Mouse (Mus musculus) frontal cortex, postnatal 14 days (tissue): ENCODE measurements around the gene Ccnt2.

Experiments used
- DNase-seq, 2 experiments: peaks; one replicate each; pipeline ENCODE4 v3.0.0; 2022; ENCODE audit warnings: low spot score in 2 of 2

Ccnt2 gene

DNA sequence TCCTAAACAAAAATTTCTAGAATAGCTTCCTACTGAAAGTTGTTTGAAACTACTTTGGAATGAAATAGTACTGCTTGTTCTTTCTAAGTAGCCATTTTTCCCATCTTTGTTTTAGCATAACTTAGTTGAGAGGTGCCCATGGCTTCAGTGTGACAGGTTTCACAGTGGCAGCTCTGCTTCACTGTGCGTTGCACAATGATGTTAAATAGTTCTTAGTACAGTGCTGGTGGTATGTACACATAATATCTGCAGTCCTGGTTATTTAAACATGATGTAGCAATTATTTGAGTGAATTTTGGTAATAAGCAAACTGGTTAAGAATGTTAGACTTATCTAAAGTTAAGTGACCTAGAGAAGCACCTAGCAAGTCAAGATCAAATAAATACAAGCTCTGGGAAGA, 19.5 kb downstream of the Ccnt2 start:
- DNase-seq, result no peak

DNA sequence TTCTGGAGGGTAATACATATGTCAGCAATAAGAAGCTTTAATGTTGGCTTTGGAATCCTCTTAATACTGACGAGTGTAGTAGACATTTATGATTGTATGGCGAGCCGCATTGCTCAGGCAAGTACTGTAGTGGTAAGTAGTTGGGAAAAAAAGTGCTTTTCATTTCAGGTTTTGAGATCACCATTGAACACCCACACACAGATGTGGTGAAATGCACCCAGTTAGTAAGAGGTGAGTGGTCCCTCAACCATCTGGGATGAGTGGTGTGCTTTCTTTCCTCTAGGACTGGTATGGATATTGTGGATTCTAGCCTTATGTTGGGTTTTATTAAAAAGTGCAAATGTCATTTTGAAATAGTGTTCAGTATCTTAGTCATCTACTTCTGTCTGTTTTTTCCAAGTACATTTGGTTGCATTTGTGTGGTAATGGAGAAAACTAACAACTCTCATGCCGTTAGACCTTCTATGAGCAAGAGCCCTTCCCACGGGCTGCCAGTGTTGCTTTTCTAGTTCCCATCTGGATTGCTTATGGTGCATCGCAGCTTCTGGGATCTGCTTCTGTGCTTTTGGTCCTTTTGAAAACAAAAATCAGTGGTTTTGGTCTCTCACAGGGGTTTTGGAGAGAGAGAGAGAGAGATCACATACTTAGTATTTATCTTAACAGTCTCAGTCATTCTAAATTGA, 21.3 kb downstream of the Ccnt2 start:
- no peak for DNase-seq

DNA sequence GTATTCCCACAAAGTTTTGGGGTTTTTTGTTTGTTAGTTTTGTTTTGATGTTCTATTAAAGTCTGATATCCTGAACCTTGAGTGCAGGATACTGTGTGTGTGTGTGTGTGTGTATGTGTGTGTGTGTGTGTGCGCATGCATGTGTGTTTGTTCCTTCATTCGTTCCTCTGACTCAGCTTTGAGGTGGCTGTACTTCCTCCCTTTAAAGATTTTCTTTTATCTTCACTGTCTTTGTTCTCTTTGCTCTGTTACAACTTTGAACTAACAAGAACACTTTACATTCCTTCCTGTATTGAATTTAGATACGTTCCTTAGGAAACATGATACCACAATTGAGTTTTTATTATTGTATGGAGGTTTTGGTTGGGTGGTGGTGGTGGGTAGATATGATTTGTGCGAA, 22.4 kb downstream of the Ccnt2 start:
- DNase-seq, result no peak

GRCm38 (mm10) chr1:127796752-127797151, 22.8 kb downstream of the Ccnt2 start:
- DNase-seq, result no peak

- DNase-seq, result no peak
Measured at GRCm38 (mm10) chr1:127802916-127803315, 29.0 kb downstream of the Ccnt2 start.

GRCm38 (mm10) chr1:127808671-127809070, 34.7 kb downstream of the Ccnt2 start:
- DNase-seq, result no peak

- no peak for DNase-seq
Measured at GRCm38 (mm10) chr1:127812929-127813328, 39.0 kb downstream of the Ccnt2 start.

GRCm38 (mm10) chr1:127816381-127816780, 42.4 kb downstream of the Ccnt2 start:
- no peak for DNase-seq

- DNase-seq, result no peak
Measured at GRCm38 (mm10) chr1:127827325-127827724, 53.4 kb downstream of the Ccnt2 start.

GRCm38 (mm10) chr1:127830215-127830921, 56.4 kb downstream of the Ccnt2 start:
- DNase-seq, result no peak

- DNase-seq, result no peak
Measured at GRCm38 (mm10) chr1:127833714-127834113, 59.8 kb downstream of the Ccnt2 start.

DNA sequence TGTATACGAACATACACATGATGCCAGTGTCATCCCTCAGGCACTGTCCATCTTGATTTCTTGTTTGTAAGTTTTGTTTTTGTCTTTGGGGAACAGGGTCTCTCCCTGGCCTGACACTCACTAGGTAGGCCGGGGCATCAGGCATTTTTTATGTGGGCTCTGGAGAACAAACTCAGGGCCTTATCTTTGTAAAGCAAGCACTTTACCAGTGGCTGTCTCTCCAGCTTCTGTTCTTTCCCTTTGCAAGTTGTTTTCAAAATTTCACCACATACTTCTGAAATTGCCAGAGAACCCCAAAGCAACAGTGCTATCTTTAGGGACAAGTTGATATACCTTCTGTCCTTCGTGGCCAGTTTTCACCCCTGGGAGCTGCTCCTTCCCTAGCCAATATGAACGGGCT, 60.2 kb downstream of the Ccnt2 start:
- DNase-seq, result no peak

DNA sequence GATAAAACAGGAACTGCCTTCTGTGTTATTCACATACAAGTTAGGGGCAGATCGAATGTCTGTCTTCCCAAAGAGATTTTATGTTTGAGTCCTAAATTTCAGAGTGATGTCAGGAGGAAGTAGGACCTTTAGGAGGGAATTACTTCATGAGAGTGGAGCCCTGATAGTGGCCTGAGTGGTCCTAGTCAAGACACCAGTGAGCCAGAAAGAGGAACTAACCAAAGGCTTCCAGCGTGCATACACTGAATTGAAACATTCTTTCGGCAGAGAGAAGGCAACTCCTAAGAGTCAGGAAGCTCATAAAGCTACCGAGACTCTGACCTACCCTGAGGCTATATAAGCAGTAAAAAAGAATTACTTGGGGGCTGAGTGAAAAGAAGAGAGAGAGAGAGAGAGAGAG, 62.7 kb downstream of the Ccnt2 start:
- DNase-seq, result no peak

GRCm38 (mm10) chr1:127838602-127839001, 64.6 kb downstream of the Ccnt2 start:
- no peak for DNase-seq

- no peak for DNase-seq
Measured at GRCm38 (mm10) chr1:127845472-127845871, 71.5 kb downstream of the Ccnt2 start.

DNA sequence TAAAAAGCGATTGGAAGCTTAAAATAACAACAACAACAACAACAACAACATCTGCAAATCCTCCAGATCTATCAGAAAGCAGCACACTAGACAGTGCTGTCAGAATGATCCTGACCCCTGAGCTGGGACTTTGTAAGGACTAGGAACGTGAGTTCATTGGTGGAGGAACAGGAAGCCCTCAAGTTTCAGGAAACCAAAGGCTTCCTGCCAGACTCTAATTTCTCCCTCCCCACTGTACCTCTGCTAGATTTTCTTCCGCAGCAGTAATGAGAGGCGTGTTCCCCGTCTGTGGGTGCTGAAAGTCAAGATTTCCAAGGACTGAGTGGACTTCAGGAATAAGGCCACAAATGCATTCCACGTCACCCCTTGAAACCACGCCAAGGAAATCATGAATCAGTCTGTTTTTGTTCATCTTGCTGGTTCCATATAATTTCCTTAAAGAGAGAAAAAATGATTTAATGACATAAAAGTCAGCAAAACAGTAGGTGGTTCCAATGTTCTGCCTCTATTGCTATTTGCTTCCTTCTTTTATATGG, 76.2 kb downstream of the Ccnt2 start:
- no peak for DNase-seq

DNA sequence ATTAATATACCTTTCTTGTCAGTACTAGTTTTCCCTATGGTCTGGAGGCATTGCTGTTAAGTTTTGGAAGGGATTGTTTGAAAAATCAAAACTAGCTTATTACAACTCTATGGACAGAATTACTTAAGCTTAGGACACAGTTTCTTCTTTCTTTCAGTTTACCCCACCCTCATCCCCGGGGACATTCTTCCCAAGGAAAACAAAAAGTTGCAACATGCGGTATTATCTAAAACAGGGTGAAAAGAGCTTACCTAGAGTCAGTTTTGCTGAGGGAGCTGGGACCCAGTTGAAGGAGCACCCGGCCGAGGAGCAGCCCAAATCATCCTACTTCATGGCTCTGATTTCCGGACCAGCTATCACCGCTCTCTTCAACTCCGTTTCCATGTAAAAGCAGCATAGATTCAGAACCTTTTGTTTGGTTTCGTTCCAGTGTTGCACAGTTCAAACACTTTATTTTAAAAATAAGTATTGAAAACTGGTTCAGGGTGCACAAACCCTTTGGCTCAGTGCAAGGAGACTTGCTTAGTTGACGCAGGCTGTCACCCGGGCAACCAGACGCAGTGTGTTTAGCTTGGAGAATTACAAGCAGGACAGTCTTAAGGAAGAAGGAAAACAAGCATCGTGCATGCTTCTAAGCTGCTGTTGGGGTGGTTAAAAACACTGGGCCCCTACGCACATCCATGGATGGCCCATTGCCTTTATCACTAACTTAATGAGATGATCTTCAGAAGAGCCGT, 80.7 kb downstream of the Ccnt2 start, which contains the start of gene Map3k19:
Gene Map3k19 (minus strand): TSS at position 546 of the 737 bp plus-strand sequence.
- DNase-seq, result peak in 1 of 2 experiments; percentile 20
